Mouse (Mus musculus) G1E (cell line): ENCODE results near the gene Atp8b5. TPM values are rescaled to one million over a fixed set of nuclear protein-coding genes. Genes with fewer than 3 reads are reported as not detected.

Source experiments
- ATAC-seq: 2 replicates; pipeline ENCODE4 v1.8.0; 2016; ENCODE audit warnings: mild to moderate bottlenecking; ENCODE audit not compliant: insufficient number of reproducible peaks, poor library complexity, low FRiP score, severe bottlenecking; ENCODE audit errors: extremely low read depth
- DNase-seq: peaks from one replicate; pipeline ENCODE4 v3.0.0; 2012; ENCODE audit warnings: low spot score
- H3K27me3 ChIP-seq: 2 replicates; pipeline ENCODE4 v1.6.1; 2012; ENCODE audit warnings: mild to moderate bottlenecking, low read length, inconsistent platforms; ENCODE audit not compliant: insufficient read depth
- H3K36me3 ChIP-seq: replicated peaks from 2 replicates; pipeline ENCODE3; 2012; ENCODE audit warnings: mild to moderate bottlenecking, inconsistent platforms
- H3K4me1 ChIP-seq: 2 replicates; pipeline ENCODE4 v1.6.1; 2012; ENCODE audit warnings: low read depth, low read length, inconsistent platforms, mixed read lengths; ENCODE audit not compliant: insufficient read depth
- H3K4me3 ChIP-seq: 2 replicates; pipeline ENCODE4 v1.5.1; 2012; ENCODE audit warnings: low read depth, mild to moderate bottlenecking, inconsistent platforms, low read length, moderate library complexity, mixed read lengths
- H3K9me3 ChIP-seq: replicated peaks from 2 replicates; pipeline ENCODE4 v1.6.1; 2012; ENCODE audit warnings: inconsistent platforms
- CTCF ChIP-seq: IDR thresholded peaks from 2 replicates; pipeline ENCODE4 v1.5.1; 2012; ENCODE audit warnings: low read depth, low read length, inconsistent platforms, mixed read lengths
- GATA1 ChIP-seq: IDR thresholded peaks from 2 replicates; pipeline ENCODE4 v1.6.1; 2012; ENCODE audit warnings: borderline replicate concordance, low read length, inconsistent platforms, mixed read lengths
- GATA2 ChIP-seq: IDR thresholded peaks from 2 replicates; pipeline ENCODE4 v1.6.1; 2012; ENCODE audit warnings: low read depth, low read length, inconsistent platforms, borderline replicate concordance
- POLR2AphosphoS5 ChIP-seq: IDR thresholded peaks from 2 replicates; pipeline ENCODE4 v1.6.1; 2012; ENCODE audit warnings: low read depth, low read length, inconsistent platforms; ENCODE audit not compliant: insufficient replicate concordance
- TAL1 ChIP-seq: conservative IDR thresholded peaks from 2 replicates; pipeline ENCODE4 v1.6.1; 2012; ENCODE audit warnings: low read depth, low read length, inconsistent platforms, mixed read lengths
- polyA plus RNA-seq: library from polyadenylated mRNA; stranded (reverse); fragments of >175 nt; gene quantifications from 2 replicates; pipeline ENCODE4 v1.2.3, GENCODE M21; 2012
- total RNA-seq, 2 experiments: library from RNA; stranded (forward) in 1 of 2; stranded (reverse) in 1 of 2; fragments of 200-1000 nt in 1 of 2; fragments of >200 nt in 1 of 2; fragmentation: Nextera tagmentation in 1 of 2; gene quantifications; 2 replicates each; pipeline ENCODE4 v1.2.3; 2014 to 2017

Atp8b5 gene
- total and polyA plus RNA-seq, 3 experiments = 0.24 to 5.3 (median 3.5) TPM

- ATAC-seq = no peak
- TF ChIP-seq CTCF = peak; percentile 10; the same call in 1 of the 2 replicates
- TF ChIP-seq GATA2 = no peak
- H3K36me3 ChIP-seq = no peaks in the 10 kb centered on the region
- no peak overlapping the region for H3K4me3 ChIP-seq
- no peaks in the 10 kb centered on the region for H3K4me1 ChIP-seq
- H3K27me3 ChIP-seq = no peaks in the 10 kb centered on the region
- no peak for DNase-seq
- no peaks in the 10 kb centered on the region for H3K9me3 ChIP-seq
Observed at GRCm38 (mm10) chr4:43294001-43294400, 27.0 kb downstream of the Atp8b5 start.

- no peak for TF ChIP-seq GATA1
- TF ChIP-seq GATA2 = no peak
- TF ChIP-seq TAL1 = no peak
- TF ChIP-seq POLR2AphosphoS5 = no peak
- TF ChIP-seq CTCF = no peak
- H3K9me3 ChIP-seq = no peaks in the 10 kb centered on the region
- H3K36me3 ChIP-seq = no peaks in the 10 kb centered on the region
- DNase-seq (no peak), ATAC-seq (no peak)
- H3K4me3 ChIP-seq = no peak overlapping the region
- no peaks in the 10 kb centered on the region for H3K27me3 ChIP-seq
- peaks cover 2% of the 10 kb centered on the region; the same call in 1 of the 2 replicates for H3K4me1 ChIP-seq
Observed at GRCm38 (mm10) chr4:43309696-43310338, 42.9 kb downstream of the Atp8b5 start.

- no peak for DNase-seq
- no peak for ATAC-seq
Observed at GRCm38 (mm10) chr4:43321536-43321935, 54.6 kb downstream of the Atp8b5 start.

GRCm38 (mm10) chr4:43322336-43322735 lies 55.4 kb downstream of the Atp8b5 start:
- ATAC-seq = no peak
- H3K27me3 ChIP-seq = peaks cover 8% of the 10 kb centered on the region
- no peaks in the 10 kb centered on the region for H3K36me3 ChIP-seq
- TF ChIP-seq GATA1 (no peak), CTCF (no peak), POLR2AphosphoS5 (no peak), TAL1 (no peak), GATA2 (no peak)
- no peaks in the 10 kb centered on the region for H3K9me3 ChIP-seq
- no peak for DNase-seq
- no peaks in the 10 kb centered on the region for H3K4me1 ChIP-seq
- H3K4me3 ChIP-seq = no peak overlapping the region

More at GRCm38 (mm10) chr4:43321536-43321935, 54.6 kb downstream of the Atp8b5 start:
- no peak overlapping the region for H3K4me3 ChIP-seq
- no peaks in the 10 kb centered on the region for H3K9me3 ChIP-seq
- TF ChIP-seq GATA1 = no peak
- no peak for TF ChIP-seq POLR2AphosphoS5
- TF ChIP-seq GATA2 = no peak
- TF ChIP-seq CTCF = no peak
- TF ChIP-seq TAL1 = no peak
- H3K27me3 ChIP-seq = peaks cover 8% of the 10 kb centered on the region
- no peaks in the 10 kb centered on the region for H3K36me3 ChIP-seq
- no peaks in the 10 kb centered on the region for H3K4me1 ChIP-seq

GRCm38 (mm10) chr4:43327118-43327517 lies 60.2 kb downstream of the Atp8b5 start:
- DNase-seq = no peak
- H3K4me3 ChIP-seq = no peak overlapping the region
- no peak for TF ChIP-seq GATA2
- no peak for TF ChIP-seq POLR2AphosphoS5
- TF ChIP-seq GATA1 = no peak
- TF ChIP-seq CTCF = no peak
- TF ChIP-seq TAL1 = no peak
- H3K36me3 ChIP-seq = no peaks in the 10 kb centered on the region
- ATAC-seq = no peak
- no peaks in the 10 kb centered on the region; the same call in 1 of the 2 replicates for H3K9me3 ChIP-seq
- H3K27me3 ChIP-seq = peaks cover 8% of the 10 kb centered on the region
- H3K4me1 ChIP-seq = no peaks in the 10 kb centered on the region

- ATAC-seq = no peak
- Histone ChIP-seq H3K4me1 (no peaks in the 10 kb centered on the region), H3K9me3 (peaks cover 5% of the 10 kb centered on the region), H3K36me3 (no peaks in the 10 kb centered on the region), H3K4me3 (no peak overlapping the region), H3K27me3 (0 out of 2 replicates have a peak, but pooled peaks cover 2% of the 10 kb centered on the region)
- TF ChIP-seq POLR2AphosphoS5 (no peak), CTCF (no peak), GATA1 (no peak), TAL1 (no peak), GATA2 (no peak)
- no peak for DNase-seq
Observed at GRCm38 (mm10) chr4:43334771-43335170, 67.8 kb downstream of the Atp8b5 start.

- peaks cover 5% of the 10 kb centered on the region for H3K9me3 ChIP-seq
- H3K36me3 ChIP-seq = no peaks in the 10 kb centered on the region
- no peak for ATAC-seq
- no peak for DNase-seq
- no peaks in the 10 kb centered on the region for H3K4me1 ChIP-seq
- no peak overlapping the region for H3K4me3 ChIP-seq
- no peak for TF ChIP-seq CTCF
- TF ChIP-seq GATA2 = no peak
- TF ChIP-seq TAL1 = no peak
- no peak for TF ChIP-seq POLR2AphosphoS5
- no peak for TF ChIP-seq GATA1
- 0 out of 2 replicates have a peak, but pooled peaks cover 3% of the 10 kb centered on the region for H3K27me3 ChIP-seq
Observed at GRCm38 (mm10) chr4:43336176-43336575, 69.2 kb downstream of the Atp8b5 start.
